Mouse (Mus musculus): Measurements from ENCODE around the gene Gm28047. TPM values are rescaled to one million over a fixed set of nuclear protein-coding genes. Genes with fewer than 3 reads are reported as not detected.

Gm28047 gene
- total and polyA plus RNA-seq, 3 experiments: 0.36 to 1.3 TPM; not detected in 1

DNA sequence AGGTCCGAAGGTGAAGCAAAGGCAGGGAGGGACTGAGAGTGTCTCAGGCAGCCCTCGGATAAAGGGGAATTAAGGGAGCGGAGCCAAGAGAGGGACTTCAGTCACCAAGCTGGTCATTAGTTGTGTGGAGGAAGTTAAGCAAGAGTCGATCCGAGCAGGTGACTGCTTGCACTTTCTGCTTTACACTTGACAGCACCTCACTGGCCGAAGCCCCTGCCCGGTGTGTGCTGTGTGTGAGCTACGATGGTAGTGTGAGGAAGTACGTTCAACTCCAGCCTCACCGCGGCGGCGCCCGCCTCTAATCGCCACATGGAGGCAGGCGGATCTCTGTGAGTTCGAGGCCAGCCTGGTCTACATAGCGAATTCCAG is 804 bp upstream of the Gm28047 start:
- intact Hi-C loops (cut with DNase I): loop anchor here (2.0 to 5.0 kb wide), 2 partner anchors 45 to 97 kb away; partner anchors contain the start of gene Calcoco1
- Histone ChIP-seq H3K36me3 (ENCODE audit: control insufficient read depth, insufficient read depth, low read length) (peaks cover 16% of the 10 kb centered on the region), H3K79me2 (replicated peaks; ENCODE audit: control insufficient read depth, insufficient read depth, low read length) (peaks cover 7% of the 10 kb centered on the region), H3K27me3 (ENCODE audit: control insufficient read depth, insufficient read depth, low read length) (no peaks in the 10 kb centered on the region), H3K9ac (ENCODE audit: low read depth, low read length) (peak overlapping the region; percentile 53), H3K27ac (peak overlapping the region; percentile 99), H3K4me1 (ENCODE audit: control insufficient read depth, insufficient read depth, low read length) (peaks cover 8% of the 10 kb centered on the region), H3K4me3 (peak overlapping the region; percentile 68)
- no peak for DNase-seq
- 2% methylated on average over 18 of the region's 18 CpGs for WGBS
- TF ChIP-seq CTCF (IDR thresholded peaks at IDR 0.05) (no peak), EP300 (IDR thresholded peaks at IDR 0.05; ENCODE audit: insufficient read depth, low read depth, low read length) (no peak), POLR2A (IDR thresholded peaks at IDR 0.05; ENCODE audit: insufficient read depth, low read depth, low read length) (no peak)

DNA sequence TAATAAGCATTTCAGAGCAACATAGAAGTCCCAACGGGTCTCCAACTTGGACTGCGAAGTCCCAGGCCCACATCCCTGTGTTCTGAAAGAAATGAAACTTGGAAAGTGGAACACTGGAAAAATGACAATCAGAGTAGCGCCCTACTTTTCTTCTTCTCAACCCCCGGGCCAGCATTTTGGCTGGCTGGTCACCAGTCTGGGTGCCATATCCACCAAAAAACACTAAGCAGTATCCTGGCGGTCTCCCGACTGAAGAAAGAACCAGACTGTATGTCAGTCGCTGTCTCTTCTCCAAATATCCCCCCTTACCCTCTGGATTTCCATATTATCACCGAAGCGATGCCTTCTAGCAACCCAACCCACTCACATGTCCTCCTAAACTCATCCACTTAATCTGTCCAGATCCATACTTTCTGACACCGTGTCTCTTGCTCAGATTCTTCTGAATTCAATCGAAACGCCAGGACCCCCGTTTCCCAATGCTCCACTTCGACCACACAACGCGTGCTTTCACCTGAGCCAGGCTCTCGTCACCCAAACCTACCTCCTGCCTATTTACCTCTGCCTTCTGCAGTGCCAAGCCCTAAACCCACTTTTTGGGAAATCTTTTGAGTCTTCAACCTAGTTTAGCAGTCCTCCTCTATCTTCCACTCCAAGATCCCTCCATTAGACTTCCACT is 437 bp downstream of the Gm28047 start:
- peak; percentile 30 to 47 for DNase-seq
- Histone ChIP-seq H3K36me3 (ENCODE audit: control insufficient read depth, insufficient read depth, low read length) (peaks cover 18% of the 10 kb centered on the region), H3K9ac (ENCODE audit: low read depth, low read length) (peak overlapping the region; percentile 79), H3K27ac (peak overlapping the region; percentile 99), H3K27me3 (ENCODE audit: control insufficient read depth, insufficient read depth, low read length) (no peaks in the 10 kb centered on the region), H3K4me3 (peak overlapping the region; percentile 68), H3K4me1 (ENCODE audit: control insufficient read depth, insufficient read depth, low read length) (peaks cover 8% of the 10 kb centered on the region), H3K79me2 (replicated peaks; ENCODE audit: control insufficient read depth, insufficient read depth, low read length) (peaks cover 9% of the 10 kb centered on the region)
- under 1% methylated on average over 17 of the region's 17 CpGs for WGBS
- TF ChIP-seq EP300 (IDR thresholded peaks at IDR 0.05; ENCODE audit: insufficient read depth, low read depth, low read length) (no peak), POLR2A (IDR thresholded peaks at IDR 0.05; ENCODE audit: insufficient read depth, low read depth, low read length) (no peak), CTCF (IDR thresholded peaks at IDR 0.05) (no peak)
- intact Hi-C loops (cut with DNase I): loop anchor here (2.0 to 5.0 kb wide), 2 partner anchors 46 to 77 kb away; no protein-coding TSS in a partner anchor

DNA sequence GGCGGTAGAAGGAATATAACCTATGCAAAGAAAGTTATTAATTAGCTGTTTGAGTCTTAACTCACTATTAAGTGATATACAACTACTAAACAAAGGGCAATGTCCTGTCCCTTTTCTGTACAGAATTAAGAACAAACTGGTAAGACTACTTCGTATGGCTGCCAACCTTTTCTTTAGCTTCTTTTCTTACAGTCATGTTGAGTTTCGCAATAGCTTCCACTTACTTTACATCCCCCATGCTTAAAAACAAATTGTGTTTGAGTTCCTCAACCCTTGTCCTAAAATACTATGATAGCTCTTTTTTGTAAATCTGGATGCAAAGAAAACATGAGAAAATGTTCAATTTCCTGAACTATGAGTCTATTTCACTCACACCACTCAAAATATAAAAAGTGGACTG is 1.7 kb downstream of the Gm28047 start:
- 68% methylated on average over 3 of the region's 3 CpGs for WGBS
- DNase-seq: no peak
- no peak overlapping the region for H3K9ac ChIP-seq (ENCODE audit: low read depth, low read length)
- H3K4me3 ChIP-seq: no peak overlapping the region
- peaks cover 12% of the 10 kb centered on the region for H3K79me2 ChIP-seq (replicated peaks; ENCODE audit: control insufficient read depth, insufficient read depth, low read length)
- intact Hi-C loops (cut with DNase I): loop anchor here (5.0 kb wide), 1 partner anchor 76 kb away; no protein-coding TSS in a partner anchor
- TF ChIP-seq POLR2A (IDR thresholded peaks at IDR 0.05; ENCODE audit: insufficient read depth, low read depth, low read length) (no peak), CTCF (IDR thresholded peaks at IDR 0.05) (no peak), EP300 (IDR thresholded peaks at IDR 0.05; ENCODE audit: insufficient read depth, low read depth, low read length) (no peak)
- H3K36me3 ChIP-seq (ENCODE audit: control insufficient read depth, insufficient read depth, low read length): peaks cover 20% of the 10 kb centered on the region
- H3K27me3 ChIP-seq (ENCODE audit: control insufficient read depth, insufficient read depth, low read length): no peaks in the 10 kb centered on the region
- H3K4me1 ChIP-seq (ENCODE audit: control insufficient read depth, insufficient read depth, low read length): peaks cover 8% of the 10 kb centered on the region
- H3K27ac ChIP-seq: no peak overlapping the region

DNA sequence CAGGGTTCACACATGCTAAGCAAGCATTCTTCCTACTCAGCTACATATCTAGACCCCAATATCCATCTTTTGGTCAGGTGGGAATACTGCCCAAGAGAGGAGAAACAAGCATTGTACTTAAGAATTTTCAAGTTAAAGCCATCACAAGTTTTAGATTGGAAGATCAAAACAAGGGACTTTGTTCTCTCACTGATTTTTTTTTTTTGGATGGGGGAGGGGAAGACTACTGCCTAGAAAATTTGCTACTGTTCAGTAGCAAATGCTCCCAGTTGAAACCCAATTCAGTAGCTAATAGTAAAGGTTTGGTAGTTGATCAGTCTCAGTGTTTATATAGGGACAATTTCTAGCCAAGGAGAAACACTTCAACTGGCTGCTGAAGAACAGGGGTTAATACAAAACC is 2.3 kb downstream of the Gm28047 start:
- no peak for TF ChIP-seq CTCF (IDR thresholded peaks at IDR 0.05)
- TF ChIP-seq EP300 (IDR thresholded peaks at IDR 0.05; ENCODE audit: insufficient read depth, low read depth, low read length): no peak
- TF ChIP-seq POLR2A (IDR thresholded peaks at IDR 0.05; ENCODE audit: insufficient read depth, low read depth, low read length): no peak
- Histone ChIP-seq H3K79me2 (replicated peaks; ENCODE audit: control insufficient read depth, insufficient read depth, low read length) (peaks cover 12% of the 10 kb centered on the region), H3K4me1 (ENCODE audit: control insufficient read depth, insufficient read depth, low read length) (peaks cover 9% of the 10 kb centered on the region), H3K9ac (ENCODE audit: low read depth, low read length) (no peak overlapping the region), H3K27me3 (ENCODE audit: control insufficient read depth, insufficient read depth, low read length) (no peaks in the 10 kb centered on the region), H3K27ac (no peak overlapping the region), H3K36me3 (ENCODE audit: control insufficient read depth, insufficient read depth, low read length) (peaks cover 20% of the 10 kb centered on the region), H3K4me3 (no peak overlapping the region)
- intact Hi-C loops (cut with DNase I): loop anchor here (5.0 kb wide), 1 partner anchor 75 kb away; no protein-coding TSS in a partner anchor
- no peak for DNase-seq

DNA sequence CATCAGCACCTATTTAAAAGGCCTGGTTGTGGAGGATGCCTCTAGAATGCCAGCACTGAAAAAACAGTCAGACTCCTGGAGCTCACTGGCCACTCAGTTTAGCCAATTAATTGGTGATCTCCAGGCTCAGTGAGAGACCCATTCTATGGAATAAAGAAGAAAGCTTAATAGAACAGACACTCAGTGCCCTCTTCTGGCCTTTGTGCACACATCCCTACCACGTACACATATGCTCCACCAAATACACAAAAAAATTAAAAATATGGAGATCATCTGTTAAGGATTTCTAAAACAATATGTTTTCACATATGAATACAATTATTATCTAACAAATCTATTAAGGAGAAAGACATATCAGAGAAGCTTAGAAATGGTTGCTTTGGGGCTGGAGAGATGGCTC is 4.1 kb downstream of the Gm28047 start:
- DNase-seq: no peak
- Histone ChIP-seq H3K9ac (ENCODE audit: low read depth, low read length) (no peak overlapping the region), H3K79me2 (replicated peaks; ENCODE audit: control insufficient read depth, insufficient read depth, low read length) (peaks cover 14% of the 10 kb centered on the region), H3K4me1 (ENCODE audit: control insufficient read depth, insufficient read depth, low read length) (peaks cover 9% of the 10 kb centered on the region), H3K27me3 (ENCODE audit: control insufficient read depth, insufficient read depth, low read length) (no peaks in the 10 kb centered on the region), H3K36me3 (ENCODE audit: control insufficient read depth, insufficient read depth, low read length) (peaks cover 24% of the 10 kb centered on the region), H3K27ac (no peak overlapping the region), H3K4me3 (no peak overlapping the region)
- peak; percentile 48 for TF ChIP-seq CTCF (IDR thresholded peaks at IDR 0.05)
- no peak for TF ChIP-seq EP300 (IDR thresholded peaks at IDR 0.05; ENCODE audit: insufficient read depth, low read depth, low read length)
- intact Hi-C loops (cut with DNase I): loop anchor here (5.0 kb wide), 1 partner anchor 73 kb away; no protein-coding TSS in a partner anchor
- WGBS: 68% methylated on average over 1 of the region's 1 CpGs

DNA sequence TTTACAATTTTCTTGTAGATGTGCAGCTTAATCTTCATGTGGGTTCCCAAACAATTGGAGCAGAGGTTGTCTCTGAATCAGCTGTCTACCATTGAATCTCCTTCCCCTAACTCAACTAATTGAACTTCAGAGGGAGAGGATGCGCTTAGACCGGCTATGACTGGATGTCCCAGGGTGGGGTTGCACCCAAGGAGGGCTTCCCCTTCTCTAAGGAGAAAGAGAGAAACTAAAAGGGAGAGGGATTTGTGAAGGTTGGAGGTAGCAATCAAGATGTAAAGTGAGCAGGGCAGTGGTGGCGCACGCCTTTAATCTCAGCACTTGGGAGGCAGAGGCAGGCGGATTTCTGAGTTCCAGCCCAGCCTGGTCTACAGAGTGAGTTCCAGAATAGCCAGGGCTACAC is 5.4 kb downstream of the Gm28047 start:
- H3K36me3 ChIP-seq (ENCODE audit: control insufficient read depth, insufficient read depth, low read length): peaks cover 24% of the 10 kb centered on the region
- no peak overlapping the region for H3K9ac ChIP-seq (ENCODE audit: low read depth, low read length)
- H3K27me3 ChIP-seq (ENCODE audit: control insufficient read depth, insufficient read depth, low read length): no peaks in the 10 kb centered on the region
- H3K27ac ChIP-seq: no peak overlapping the region
- no peak for DNase-seq
- peaks cover 15% of the 10 kb centered on the region for H3K79me2 ChIP-seq (replicated peaks; ENCODE audit: control insufficient read depth, insufficient read depth, low read length)
- WGBS: 93% methylated on average over 5 of the region's 5 CpGs
- H3K4me1 ChIP-seq (ENCODE audit: control insufficient read depth, insufficient read depth, low read length): peaks cover 7% of the 10 kb centered on the region
- H3K4me3 ChIP-seq: no peak overlapping the region
- TF ChIP-seq CTCF (IDR thresholded peaks at IDR 0.05) (no peak), EP300 (IDR thresholded peaks at IDR 0.05; ENCODE audit: insufficient read depth, low read depth, low read length) (no peak), POLR2A (IDR thresholded peaks at IDR 0.05; ENCODE audit: insufficient read depth, low read depth, low read length) (no peak)
- intact Hi-C loops (cut with DNase I): no loop called here
